Mouse (Mus musculus): ENCODE measurements at regions not wholly inside any gene's neighbourhood (a gene's known extent, or its start where the extent isn't known, plus 50 kb on each side); places are given as distances from the start of the nearest gene placed in this dataset.

DNA sequence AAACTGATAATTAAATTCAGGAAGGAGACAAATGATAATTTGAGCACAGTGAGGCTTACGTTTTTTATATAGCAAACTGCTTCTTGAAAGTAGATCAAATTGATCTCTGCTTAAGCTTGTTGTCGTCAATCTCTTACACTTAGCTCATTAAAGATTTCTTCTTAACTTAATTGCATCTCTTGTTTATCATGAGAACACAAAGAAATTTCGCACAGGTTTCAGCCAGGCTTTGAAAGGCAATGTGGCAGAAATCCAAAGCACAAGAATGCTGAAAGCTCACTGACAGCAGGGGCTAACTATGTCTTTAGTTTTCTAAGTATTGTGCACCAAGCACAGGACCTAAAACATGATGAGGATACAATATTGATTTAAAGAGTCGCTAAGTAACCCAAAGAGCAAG is 422.3 kb upstream of the A1bg start:
- Histone ChIP-seq H3K4me1 (ENCODE audit: control insufficient read depth, insufficient read depth, low read depth, low read length) (no peaks in the 10 kb centered on the region), H3K27ac (ENCODE audit: low read depth, low read length) (no peak overlapping the region), H3K4me2 (ENCODE audit: low read length) (no peak overlapping the region), H3K27me3 (replicated peaks; ENCODE audit: control insufficient read depth, insufficient read depth, low read length) (no peaks in the 10 kb centered on the region), H3K36me3 (ENCODE audit: control insufficient read depth, insufficient read depth, low read length) (no peaks in the 10 kb centered on the region), H3K9me3 (ENCODE audit: control insufficient read depth, low read length) (0 out of 2 replicates have a peak, but pooled peaks cover 2% of the 10 kb centered on the region), H3K4me3 (ENCODE audit: low read length) (no peak overlapping the region), H3K9ac (ENCODE audit: low read depth, low read length) (no peak overlapping the region)
- WGBS = 42% methylated on average over 4 of the region's 4 CpGs
- no peak for ATAC-seq

DNA sequence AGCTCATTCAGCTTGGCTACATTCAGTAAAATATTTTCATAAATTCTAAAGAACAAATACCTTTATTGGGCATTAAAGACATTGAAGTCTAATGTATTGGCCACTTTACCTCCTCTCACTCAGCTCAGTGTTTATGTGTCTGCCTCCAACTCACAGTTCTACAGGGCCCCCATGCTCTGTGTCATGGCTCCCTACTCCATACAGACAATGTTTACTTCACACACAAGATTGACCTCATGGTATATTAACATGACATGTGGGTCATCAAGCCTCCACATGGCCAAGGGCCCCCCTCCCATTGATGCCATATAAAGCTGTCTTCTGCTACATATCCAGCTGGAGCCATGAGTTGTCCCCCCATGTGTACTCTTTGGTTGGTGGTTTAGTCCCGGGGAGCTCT is 419.8 kb upstream of the A1bg start:
- Histone ChIP-seq H3K9me3 (ENCODE audit: control insufficient read depth, low read length) (no peaks in the 10 kb centered on the region), H3K36me3 (ENCODE audit: control insufficient read depth, insufficient read depth, low read length) (no peaks in the 10 kb centered on the region), H3K4me1 (ENCODE audit: control insufficient read depth, insufficient read depth, low read depth, low read length) (no peaks in the 10 kb centered on the region), H3K9ac (ENCODE audit: low read depth, low read length) (no peak overlapping the region), H3K27me3 (replicated peaks; ENCODE audit: control insufficient read depth, insufficient read depth, low read length) (no peaks in the 10 kb centered on the region), H3K4me3 (ENCODE audit: low read length) (no peak overlapping the region), H3K4me2 (ENCODE audit: low read length) (no peak overlapping the region), H3K27ac (ENCODE audit: low read depth, low read length) (no peak overlapping the region)
- no peak for ATAC-seq
- WGBS = 89% methylated on average over 1 of the region's 1 CpGs

DNA sequence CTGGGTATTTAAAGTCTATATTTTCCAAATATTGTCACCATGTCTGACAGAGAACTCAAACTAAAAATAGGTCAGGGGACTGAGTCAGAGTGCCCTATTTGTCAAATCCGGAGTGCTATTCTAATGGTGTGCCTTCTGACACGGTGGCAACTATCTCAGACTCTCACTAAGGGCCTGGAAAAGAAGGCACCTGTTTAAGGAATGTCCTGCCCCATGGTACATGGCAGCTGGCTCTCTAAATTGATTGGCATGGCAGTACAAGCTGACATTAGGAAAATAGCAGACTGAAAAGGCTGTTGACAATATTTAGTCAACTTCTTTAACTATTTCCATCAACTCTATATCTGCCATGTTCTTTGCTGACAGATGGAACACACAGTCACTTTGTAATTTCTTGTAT is 405.1 kb upstream of the A1bg start:
- WGBS = 71% methylated on average over 2 of the region's 2 CpGs
- ATAC-seq = no peak

DNA sequence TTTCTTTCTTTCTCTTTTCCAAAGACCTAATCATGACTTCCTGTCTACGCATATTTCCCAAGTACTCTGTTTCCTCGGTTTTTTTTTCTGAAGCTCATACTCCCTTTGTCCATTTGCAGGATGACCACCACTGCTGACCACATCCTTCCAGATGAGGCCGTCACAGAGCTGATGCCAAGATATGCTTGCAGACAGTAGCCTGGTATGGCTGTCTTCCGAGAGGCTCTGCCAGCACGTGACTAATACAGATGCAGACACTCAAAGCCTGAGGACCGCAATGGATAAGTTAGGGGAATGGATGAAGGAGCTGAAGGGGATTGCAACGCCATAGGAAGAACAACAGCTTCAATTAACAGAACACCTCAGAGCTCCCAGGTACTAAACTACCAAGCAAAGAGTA is 399.4 kb upstream of the A1bg start:
- ATAC-seq = no peak
- Histone ChIP-seq H3K27ac (ENCODE audit: low read depth, low read length) (no peak overlapping the region), H3K4me2 (ENCODE audit: low read length) (no peak overlapping the region), H3K9ac (ENCODE audit: low read depth, low read length) (no peak overlapping the region), H3K9me3 (ENCODE audit: control insufficient read depth, low read length) (no peaks in the 10 kb centered on the region), H3K4me1 (ENCODE audit: control insufficient read depth, insufficient read depth, low read depth, low read length) (no peaks in the 10 kb centered on the region), H3K27me3 (replicated peaks; ENCODE audit: control insufficient read depth, insufficient read depth, low read length) (no peaks in the 10 kb centered on the region), H3K4me3 (ENCODE audit: low read length) (no peak overlapping the region), H3K36me3 (ENCODE audit: control insufficient read depth, insufficient read depth, low read length) (no peaks in the 10 kb centered on the region)
- 93% methylated on average over 7 of the region's 7 CpGs for WGBS

More for the DNA sequence above, 405.1 kb upstream of the A1bg start:
- no peaks in the 10 kb centered on the region for H3K4me1 ChIP-seq (ENCODE audit: control insufficient read depth, insufficient read depth, low read depth, low read length)
- H3K9ac ChIP-seq (ENCODE audit: low read depth, low read length) = no peak overlapping the region
- H3K36me3 ChIP-seq (ENCODE audit: control insufficient read depth, insufficient read depth, low read length) = no peaks in the 10 kb centered on the region
- no peak overlapping the region for H3K27ac ChIP-seq (ENCODE audit: low read depth, low read length)
- H3K9me3 ChIP-seq (ENCODE audit: control insufficient read depth, low read length) = no peaks in the 10 kb centered on the region
- H3K4me3 ChIP-seq (ENCODE audit: low read length) = no peak overlapping the region
- H3K27me3 ChIP-seq (replicated peaks; ENCODE audit: control insufficient read depth, insufficient read depth, low read length) = no peaks in the 10 kb centered on the region
- H3K4me2 ChIP-seq (ENCODE audit: low read length) = no peak overlapping the region

DNA sequence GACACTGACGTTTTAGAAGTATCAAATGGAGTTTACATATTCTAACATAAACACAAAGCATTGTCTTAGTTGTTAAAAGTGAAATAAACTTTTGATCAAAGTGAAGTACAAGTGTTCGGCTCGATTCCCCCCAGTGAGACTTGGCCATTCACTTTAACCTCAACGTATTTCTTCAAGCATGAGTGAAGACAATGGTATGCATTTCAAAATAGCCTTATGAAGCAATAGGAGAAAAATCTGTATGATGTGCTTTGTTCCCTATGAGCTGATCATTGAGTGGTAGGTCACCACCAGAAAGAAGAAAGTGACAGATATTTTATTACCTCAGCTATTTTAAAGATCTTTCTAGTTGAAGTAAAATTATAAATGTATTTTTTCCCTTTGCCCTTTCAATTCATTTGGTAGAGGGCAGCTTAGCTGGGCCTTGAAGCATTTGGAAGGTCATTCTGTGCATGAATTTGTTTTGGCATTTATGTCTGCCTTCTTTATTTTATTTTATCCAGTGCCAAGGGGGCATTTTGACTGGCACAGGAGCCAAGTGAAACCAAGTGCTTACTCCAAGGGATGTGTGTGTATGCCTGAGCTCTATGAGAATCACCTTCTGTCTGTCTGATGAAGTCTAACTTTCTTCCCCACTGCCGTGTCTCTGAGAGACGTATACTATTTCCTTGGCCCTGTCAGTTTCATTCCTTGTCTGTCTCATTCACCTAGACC is 386.8 kb upstream of the A1bg start:
- Histone ChIP-seq H3K4me1 (ENCODE audit: control insufficient read depth, insufficient read depth, low read depth, low read length) (no peaks in the 10 kb centered on the region), H3K27me3 (replicated peaks; ENCODE audit: control insufficient read depth, insufficient read depth, low read length) (no peaks in the 10 kb centered on the region)

DNA sequence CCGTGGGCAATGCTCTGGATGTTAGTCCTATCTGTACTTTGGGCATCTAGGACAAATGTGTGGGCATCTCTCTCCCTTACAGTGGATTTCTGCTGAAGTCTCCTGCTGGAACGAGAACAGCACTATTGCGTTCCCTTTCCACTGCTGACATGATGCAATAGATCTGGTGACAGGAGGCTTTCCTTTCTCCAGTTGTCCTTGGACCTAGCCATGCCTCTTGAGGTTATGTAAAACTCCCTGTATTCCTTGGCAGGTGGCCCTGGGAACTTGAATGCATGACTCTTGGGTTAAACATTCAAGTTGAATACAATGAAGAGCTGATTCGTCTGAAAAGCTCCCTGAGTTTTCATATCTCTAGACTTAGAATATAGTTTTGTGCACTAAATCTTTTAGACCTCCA is 386.1 kb upstream of the A1bg start:
- Histone ChIP-seq H3K4me3 (ENCODE audit: low read length) (no peak overlapping the region), H3K27ac (ENCODE audit: low read depth, low read length) (no peak overlapping the region), H3K9me3 (ENCODE audit: control insufficient read depth, low read length) (no peaks in the 10 kb centered on the region), H3K36me3 (ENCODE audit: control insufficient read depth, insufficient read depth, low read length) (no peaks in the 10 kb centered on the region), H3K27me3 (replicated peaks; ENCODE audit: control insufficient read depth, insufficient read depth, low read length) (no peaks in the 10 kb centered on the region), H3K4me2 (ENCODE audit: low read length) (no peak overlapping the region), H3K9ac (ENCODE audit: low read depth, low read length) (no peak overlapping the region), H3K4me1 (ENCODE audit: control insufficient read depth, insufficient read depth, low read depth, low read length) (no peaks in the 10 kb centered on the region)
- ATAC-seq = no peak
- WGBS = 83% methylated on average over 4 of the region's 4 CpGs

More for the DNA sequence above, 386.8 kb upstream of the A1bg start:
- H3K36me3 ChIP-seq (ENCODE audit: control insufficient read depth, insufficient read depth, low read length) = no peaks in the 10 kb centered on the region
- WGBS = 74% methylated on average over 6 of the region's 6 CpGs
- H3K4me3 ChIP-seq (ENCODE audit: low read length) = no peak overlapping the region
- H3K4me2 ChIP-seq (ENCODE audit: low read length) = no peak overlapping the region
- ATAC-seq = no peak
- H3K27ac ChIP-seq (ENCODE audit: low read depth, low read length) = no peak overlapping the region
- no peaks in the 10 kb centered on the region for H3K9me3 ChIP-seq (ENCODE audit: control insufficient read depth, low read length)
- H3K9ac ChIP-seq (ENCODE audit: low read depth, low read length) = no peak overlapping the region

DNA sequence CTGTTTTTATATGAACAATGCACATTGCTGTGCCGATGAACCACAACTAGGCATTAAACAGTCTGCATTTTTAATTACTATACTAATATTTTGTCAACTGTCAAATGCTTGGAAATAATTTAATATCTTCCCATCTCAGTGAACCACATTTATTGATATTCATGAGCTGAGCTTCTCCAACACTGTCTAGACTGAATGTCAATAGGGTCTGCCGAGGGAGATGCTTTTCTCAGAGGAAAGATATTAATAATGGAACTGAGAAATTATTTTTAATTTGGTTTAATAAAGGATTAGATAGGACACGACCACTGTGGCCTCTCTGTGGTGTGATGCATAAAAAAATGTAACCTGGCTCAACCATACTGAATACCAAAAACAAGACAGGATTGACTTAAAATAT is 381.7 kb upstream of the A1bg start:
- Histone ChIP-seq H3K36me3 (ENCODE audit: control insufficient read depth, insufficient read depth, low read length) (no peaks in the 10 kb centered on the region), H3K9me3 (ENCODE audit: control insufficient read depth, low read length) (no peaks in the 10 kb centered on the region), H3K4me2 (ENCODE audit: low read length) (no peak overlapping the region), H3K9ac (ENCODE audit: low read depth, low read length) (no peak overlapping the region), H3K27ac (ENCODE audit: low read depth, low read length) (no peak overlapping the region), H3K4me3 (ENCODE audit: low read length) (no peak overlapping the region), H3K27me3 (replicated peaks; ENCODE audit: control insufficient read depth, insufficient read depth, low read length) (no peaks in the 10 kb centered on the region), H3K4me1 (ENCODE audit: control insufficient read depth, insufficient read depth, low read depth, low read length) (no peaks in the 10 kb centered on the region)
- WGBS = 59% methylated on average over 3 of the region's 3 CpGs
- no peak for ATAC-seq

DNA sequence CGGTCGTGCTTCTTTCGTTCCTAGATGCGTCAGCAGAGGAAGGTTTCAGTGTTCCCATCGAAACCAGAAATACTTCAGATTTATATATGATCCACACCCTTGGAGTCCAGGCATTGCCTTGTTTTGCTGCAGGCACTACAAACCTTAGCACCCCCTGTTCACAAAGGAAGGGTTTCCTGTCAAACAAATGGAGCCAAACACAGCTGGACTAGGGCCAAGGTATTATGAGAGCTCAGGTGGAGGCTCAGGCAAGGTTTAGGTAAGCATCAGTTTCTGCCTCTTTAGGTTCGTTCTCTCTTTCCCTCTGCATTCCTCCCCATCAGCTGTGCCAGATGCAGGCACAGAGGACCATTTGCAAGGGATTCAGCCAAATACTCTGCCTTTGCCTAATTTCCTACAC is 377.0 kb upstream of the A1bg start:
- H3K4me2 ChIP-seq (ENCODE audit: low read length) = no peak overlapping the region
- H3K36me3 ChIP-seq (ENCODE audit: control insufficient read depth, insufficient read depth, low read length) = no peaks in the 10 kb centered on the region
- no peak overlapping the region for H3K27ac ChIP-seq (ENCODE audit: low read depth, low read length)
- WGBS = 91% methylated on average over 6 of the region's 6 CpGs
- H3K9ac ChIP-seq (ENCODE audit: low read depth, low read length) = no peak overlapping the region
- no peak overlapping the region for H3K4me3 ChIP-seq (ENCODE audit: low read length)
- no peak for ATAC-seq
- H3K27me3 ChIP-seq (replicated peaks; ENCODE audit: control insufficient read depth, insufficient read depth, low read length) = no peaks in the 10 kb centered on the region
- no peaks in the 10 kb centered on the region for H3K4me1 ChIP-seq (ENCODE audit: control insufficient read depth, insufficient read depth, low read depth, low read length)
- H3K9me3 ChIP-seq (ENCODE audit: control insufficient read depth, low read length) = no peaks in the 10 kb centered on the region

DNA sequence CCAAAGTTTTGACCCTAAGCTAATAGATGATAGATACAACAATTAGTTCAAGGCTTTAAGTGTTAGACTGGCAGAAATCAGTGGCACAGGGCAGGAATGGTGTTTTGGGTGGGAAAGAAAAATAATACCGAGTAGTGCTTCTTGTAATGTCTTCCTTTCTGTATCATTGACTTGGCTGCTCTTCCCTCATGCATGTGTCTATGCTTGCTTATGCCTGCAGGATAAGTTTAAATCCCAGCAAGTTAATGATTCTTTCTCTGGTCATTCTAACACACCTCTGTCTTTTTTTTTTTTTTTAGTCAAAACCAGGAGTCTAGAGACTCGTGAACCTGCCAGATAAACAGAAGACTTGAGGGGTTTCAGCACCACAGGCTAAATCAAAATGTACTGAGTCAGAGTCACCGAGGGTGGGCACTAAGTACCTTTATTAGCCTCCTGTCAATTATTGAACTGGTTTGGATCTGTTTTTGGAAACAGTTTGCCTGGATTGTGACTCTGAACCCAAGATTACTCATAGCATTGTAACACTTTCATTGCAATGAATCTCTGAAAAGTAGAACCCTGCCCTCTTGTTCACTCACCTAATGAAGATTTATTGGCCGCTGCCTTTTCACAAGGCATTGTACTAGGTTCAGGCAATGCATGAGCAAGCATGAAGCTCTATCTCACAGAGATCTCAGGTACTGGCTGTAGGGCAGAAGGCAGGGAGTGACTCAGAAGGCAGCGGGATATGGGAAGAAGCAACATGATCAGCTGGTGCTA is 374.8 kb upstream of the A1bg start:
- no peak for ATAC-seq
- Histone ChIP-seq H3K4me3 (ENCODE audit: low read length) (no peak overlapping the region), H3K9me3 (ENCODE audit: control insufficient read depth, low read length) (no peaks in the 10 kb centered on the region), H3K9ac (ENCODE audit: low read depth, low read length) (no peak overlapping the region), H3K4me2 (ENCODE audit: low read length) (no peak overlapping the region), H3K27ac (ENCODE audit: low read depth, low read length) (no peak overlapping the region), H3K27me3 (replicated peaks; ENCODE audit: control insufficient read depth, insufficient read depth, low read length) (no peaks in the 10 kb centered on the region), H3K36me3 (ENCODE audit: control insufficient read depth, insufficient read depth, low read length) (no peaks in the 10 kb centered on the region), H3K4me1 (ENCODE audit: control insufficient read depth, insufficient read depth, low read depth, low read length) (no peaks in the 10 kb centered on the region)
- WGBS = 86% methylated on average over 5 of the region's 5 CpGs

All from hindbrain, embryonic 16.5 days (tissue).